Mouse (Mus musculus) layer of hippocampus, adult 8-10 months (tissue): Measurements from ENCODE around the gene Oaz1. TPM values are rescaled to one million over a fixed set of nuclear protein-coding genes. Genes with fewer than 3 reads are reported as not detected.

Experiments
- DNase-seq, 2 experiments: peaks; one replicate each; pipeline ENCODE4 v3.0.0; 2022; ENCODE audit warnings: low spot score in 2 of 2
- microRNA-seq, 2 experiments: library from miRNA; unstranded; fragments of <30 nt; microRNA quantifications; one replicate each; pipeline ENCODE4 v1.2.0; 2022
- total RNA-seq, 4 experiments: library from RNA; stranded (reverse); gene quantifications; 2 replicates each; pipeline ENCODE4 v1.2.4; 2022

Oaz1 gene
- total RNA-seq, 4 experiments from 2014 or later, result 475 to 520 (median 506) TPM

GRCm38 (mm10) chr10:80845055-80845693, 18.7 kb downstream of the Oaz1 start:
- DNase-seq, result no peak

GRCm38 (mm10) chr10:80845732-80846131, 19.3 kb downstream of the Oaz1 start:
- DNase-seq, result no peak

GRCm38 (mm10) chr10:80848571-80848970, 22.1 kb downstream of the Oaz1 start:
- DNase-seq, result no peak

GRCm38 (mm10) chr10:80854913-80855748, 28.7 kb downstream of the Oaz1 start, which contains the start of the genes Lsm7 and Sppl2b:
Gene Lsm7, minus strand, starts transcription at chr10:80855209.
Gene Sppl2b, plus strand, starts transcription at chr10:80855275.
- DNase-seq, result peak; percentile 90 to 97

- DNase-seq, result no peak
These were observed 29.3 kb downstream of the Oaz1 start for GRCm38 (mm10) chr10:80855749-80856073.

GRCm38 (mm10) chr10:80856267-80856666, 29.8 kb downstream of the Oaz1 start:
- no peak for DNase-seq

GRCm38 (mm10) chr10:80856908-80857307, 30.5 kb downstream of the Oaz1 start:
- no peak for DNase-seq

- DNase-seq, result peak in 1 of 2 experiments; percentile 58
These were observed 30.9 kb downstream of the Oaz1 start for GRCm38 (mm10) chr10:80857386-80857785.

GRCm38 (mm10) chr10:80857848-80858247, 31.4 kb downstream of the Oaz1 start:
- no peak for DNase-seq

GRCm38 (mm10) chr10:80858350-80858935, 32.0 kb downstream of the Oaz1 start:
- no peak for DNase-seq

GRCm38 (mm10) chr10:80862305-80862704, 35.8 kb downstream of the Oaz1 start:
- DNase-seq, result no peak

GRCm38 (mm10) chr10:80864446-80864845, 38.0 kb downstream of the Oaz1 start:
- no peak for DNase-seq

- DNase-seq, result no peak
These were observed 44.5 kb downstream of the Oaz1 start for GRCm38 (mm10) chr10:80870993-80871392.

GRCm38 (mm10) chr10:80871581-80871980, 45.1 kb downstream of the Oaz1 start, which contains the start of gene Tmprss9:
Gene Tmprss9, plus strand, starts transcription at chr10:80871848.
- no peak for DNase-seq

GRCm38 (mm10) chr10:80874035-80874434, 47.6 kb downstream of the Oaz1 start:
- no peak for DNase-seq

- peak in 1 of 2 experiments; percentile 62 for DNase-seq
These were observed 49.6 kb downstream of the Oaz1 start for GRCm38 (mm10) chr10:80876028-80876427.

- no peak for DNase-seq
These were observed 50.1 kb downstream of the Oaz1 start for GRCm38 (mm10) chr10:80876594-80876993.

Small RNAs within 50 kb of the gene (microRNA-seq; reads per million reads assigned to microRNA genes)
- 2.6 to 4.5 reads per million in 2 experiments for gene Mir1982

Other genes with a start within 250 kb of the Oaz1 start
- 10 to 100 TPM; 47.5 to 51.9 (median 49.3) TPM for gene Klf16, start 249.3 kb upstream of the Oaz1 start, total RNA-seq
- gene Abhd17a, start 236.3 kb upstream of the Oaz1 start, total RNA-seq, result 100 to 1,000 TPM; 144 to 155 (median 147) TPM
- gene Scamp4, start 223.8 kb upstream of the Oaz1 start, total RNA-seq, result 10 to 100 TPM; 39.3 to 58.6 (median 42.8) TPM
- 1 to 10 TPM; 2.0 to 5.0 (median 3.0) TPM for gene Adat3, start 223.8 kb upstream of the Oaz1 start, total RNA-seq
- 1 to 10 TPM; 3.0 to 5.4 (median 3.7) TPM for gene Gm49322, start 220.6 kb upstream of the Oaz1 start, total RNA-seq
- gene Csnk1g2, start 203.8 kb upstream of the Oaz1 start, total RNA-seq, result 100 to 1,000 TPM; 190 to 230 (median 201) TPM
- 100 to 1,000 TPM in 2 of 4 experiments, 10 to 100 TPM in 2; 92.1 to 103 (median 97.9) TPM for gene Btbd2, start 169.6 kb upstream of the Oaz1 start, total RNA-seq
- gene Mknk2, start 148.5 kb upstream of the Oaz1 start, total RNA-seq, result 10 to 100 TPM; 41.9 to 50.0 (median 45.1) TPM
- gene Mob3a, start 124.7 kb upstream of the Oaz1 start, total RNA-seq, result 10 to 100 TPM; 13.8 to 18.0 (median 15.0) TPM
- 10 to 100 TPM; 56.6 to 73.2 (median 69.8) TPM for gene Izumo4, start 124.5 kb upstream of the Oaz1 start, total RNA-seq
- 100 to 1,000 TPM; 136 to 163 (median 147) TPM for gene Ap3d1, start 84.4 kb upstream of the Oaz1 start, total RNA-seq
- 10 to 100 TPM; 43.7 to 56.4 (median 51.3) TPM for gene Dot1l, start 71.5 kb upstream of the Oaz1 start, total RNA-seq
- 10 to 100 TPM; 43.3 to 60.0 (median 50.2) TPM for gene Sf3a2, start 28.5 kb upstream of the Oaz1 start, total RNA-seq
- gene Plekhj1, start 28.0 kb upstream of the Oaz1 start, total RNA-seq, result 10 to 100 TPM; 61.4 to 75.8 (median 70.7) TPM
- gene Amh, start 21.4 kb upstream of the Oaz1 start, total RNA-seq, result 1 to 10 TPM; 2.4 to 4.0 (median 3.0) TPM
- gene Jsrp1, start 13.2 kb upstream of the Oaz1 start, total RNA-seq, result 1 to 10 TPM in 3 of 4 experiments, under 1 TPM in 1; 0.91 to 4.7 (median 2.7) TPM
- 10 to 100 TPM; 33.4 to 44.0 (median 40.3) TPM for gene Lingo3, start 17.4 kb downstream of the Oaz1 start, total RNA-seq
- 10 to 100 TPM; 42.1 to 61.3 (median 57.5) TPM for gene Lsm7, start 28.6 kb downstream of the Oaz1 start, total RNA-seq
- 10 to 100 TPM; 53.9 to 68.2 (median 59.3) TPM for gene Sppl2b, start 28.6 kb downstream of the Oaz1 start, total RNA-seq
- under 1 TPM; 0.35 to 0.66 (median 0.46) TPM for gene Tmprss9, start 45.2 kb downstream of the Oaz1 start, total RNA-seq
- gene Timm13, start 74.3 kb downstream of the Oaz1 start, total RNA-seq, result 100 to 1,000 TPM; 112 to 139 (median 124) TPM
- 10 to 100 TPM; 17.2 to 22.9 (median 19.9) TPM for gene Lmnb2, start 91.6 kb downstream of the Oaz1 start, total RNA-seq
- 10 to 100 TPM; 17.4 to 22.9 (median 20.2) TPM for gene Gadd45b, start 103.4 kb downstream of the Oaz1 start, total RNA-seq
- 100 to 1,000 TPM; 130 to 139 (median 135) TPM for gene Gng7, start 188.3 kb downstream of the Oaz1 start, total RNA-seq
- 10 to 100 TPM; 88.3 to 96.9 (median 90.2) TPM for gene Diras1, start 199.0 kb downstream of the Oaz1 start, total RNA-seq
- 10 to 100 TPM; 55.5 to 60.8 (median 60.0) TPM for gene Slc39a3, start 210.8 kb downstream of the Oaz1 start, total RNA-seq
- gene Sgta, start 233.5 kb downstream of the Oaz1 start, total RNA-seq, result 100 to 1,000 TPM; 165 to 175 (median 172) TPM
- 10 to 100 TPM; 44.5 to 55.0 (median 46.5) TPM for gene Thop1, start 243.4 kb downstream of the Oaz1 start, total RNA-seq